Mouse (Mus musculus): ENCODE measurements around the gene Med25. TPM values are rescaled to one million over a fixed set of nuclear protein-coding genes. Genes with fewer than 3 reads are reported as not detected.

Gene Med25
- polyA plus RNA-seq, 1 experiment from 2014 or later, result 95.6 TPM

GRCm38 (mm10) chr7:44908706-44909476, 16.4 kb upstream of the Med25 start:
- H3K27ac ChIP-seq, result no peak overlapping the region
- 83% methylated on average over 15 of the region's 15 CpGs for WGBS
- peaks cover 98% of the 10 kb centered on the region for H3K36me3 ChIP-seq
- no peak for DNase-seq (ENCODE audit: low spot score)
- peaks cover 1% of the 10 kb centered on the region for H3K4me1 ChIP-seq
- no peaks in the 10 kb centered on the region for H3K9me3 ChIP-seq
- no peak overlapping the region for H3K4me3 ChIP-seq
- no peaks in the 10 kb centered on the region for H3K27me3 ChIP-seq (ENCODE audit: insufficient read depth, poor library complexity, severe bottlenecking)

- DNase-seq (ENCODE audit: low spot score), result no peak
- H3K27ac ChIP-seq, result no peak overlapping the region
- WGBS, result 91% methylated on average over 20 of the region's 20 CpGs
- H3K27me3 ChIP-seq (ENCODE audit: insufficient read depth, poor library complexity, severe bottlenecking), result no peaks in the 10 kb centered on the region
- H3K9me3 ChIP-seq, result no peaks in the 10 kb centered on the region
- H3K36me3 ChIP-seq, result peaks cover 98% of the 10 kb centered on the region
- H3K4me3 ChIP-seq, result no peak overlapping the region
- H3K4me1 ChIP-seq, result peaks cover 23% of the 10 kb centered on the region
Observed at GRCm38 (mm10) chr7:44905430-44905829, 12.9 kb upstream of the Med25 start.

- H3K9me3 ChIP-seq, result no peaks in the 10 kb centered on the region
- peaks cover 56% of the 10 kb centered on the region for H3K4me1 ChIP-seq
- peaks cover 77% of the 10 kb centered on the region for H3K36me3 ChIP-seq
- 19% methylated on average over 21 of the region's 21 CpGs for WGBS
- H3K27me3 ChIP-seq (ENCODE audit: insufficient read depth, poor library complexity, severe bottlenecking), result no peaks in the 10 kb centered on the region
- H3K4me3 ChIP-seq, result peak overlapping the region; percentile 52
- peak overlapping the region; percentile 67; the same call in 1 of the 2 replicates for H3K27ac ChIP-seq
- DNase-seq (ENCODE audit: low spot score), result peak; percentile 91
Observed at GRCm38 (mm10) chr7:44901230-44901722, 8.8 kb upstream of the Med25 start.

- DNase-seq (ENCODE audit: low spot score), result no peak
- 84% methylated on average over 11 of the region's 11 CpGs for WGBS
- Histone ChIP-seq H3K4me1 (peaks cover 58% of the 10 kb centered on the region), H3K27ac (0 out of 2 replicates have a peak overlapping the region, but pooled peaks have one; percentile 17), H3K4me3 (peak overlapping the region; percentile 52; the same call in 1 of the 2 replicates), H3K9me3 (no peaks in the 10 kb centered on the region), H3K27me3 (ENCODE audit: insufficient read depth, poor library complexity, severe bottlenecking) (no peaks in the 10 kb centered on the region), H3K36me3 (peaks cover 71% of the 10 kb centered on the region)
Observed at GRCm38 (mm10) chr7:44900632-44901031, 8.1 kb upstream of the Med25 start.

- Histone ChIP-seq H3K4me1 (peaks cover 54% of the 10 kb centered on the region), H3K36me3 (peaks cover 51% of the 10 kb centered on the region), H3K4me3 (peak overlapping the region; percentile 30; the same call in 1 of the 2 replicates), H3K27ac (peak overlapping the region; percentile 62; the same call in 1 of the 2 replicates), H3K9me3 (no peaks in the 10 kb centered on the region), H3K27me3 (ENCODE audit: insufficient read depth, poor library complexity, severe bottlenecking) (no peaks in the 10 kb centered on the region)
- WGBS, result 35% methylated on average over 19 of the region's 19 CpGs
- DNase-seq (ENCODE audit: low spot score), result no peak
Observed at GRCm38 (mm10) chr7:44898607-44899006, 6.1 kb upstream of the Med25 start.

GRCm38 (mm10) chr7:44896499-44896898, 4.0 kb upstream of the Med25 start:
- DNase-seq (ENCODE audit: low spot score), result no peak
- Histone ChIP-seq H3K36me3 (peaks cover 30% of the 10 kb centered on the region), H3K27me3 (ENCODE audit: insufficient read depth, poor library complexity, severe bottlenecking) (no peaks in the 10 kb centered on the region), H3K4me1 (peaks cover 49% of the 10 kb centered on the region), H3K27ac (peak overlapping the region; percentile 89), H3K9me3 (no peaks in the 10 kb centered on the region), H3K4me3 (peak overlapping the region; percentile 68)
- WGBS, result 47% methylated on average over 10 of the region's 10 CpGs

- WGBS, result 2% methylated on average over 34 of the region's 34 CpGs
- Histone ChIP-seq H3K27ac (peak within 1 kb of the TSS; percentile 89), H3K36me3 (peaks cover 26% of the 10 kb centered on the region), H3K4me3 (peak within 1 kb of the TSS; percentile 68), H3K9me3 (no peaks in the 10 kb centered on the region), H3K4me1 (peaks cover 49% of the 10 kb centered on the region), H3K27me3 (ENCODE audit: insufficient read depth, poor library complexity, severe bottlenecking) (no peaks in the 10 kb centered on the region)
- DNase-seq (ENCODE audit: low spot score), result peak; percentile 96
Observed at GRCm38 (mm10) chr7:44895593-44896434, 3.3 kb upstream of the Med25 start, which contains the start of gene Fuz. TSS of gene Fuz (plus strand) at chr7:44896079.

- Histone ChIP-seq H3K4me3 (peak overlapping the region; percentile 68), H3K27me3 (ENCODE audit: insufficient read depth, poor library complexity, severe bottlenecking) (no peaks in the 10 kb centered on the region), H3K27ac (peak overlapping the region; percentile 89; the same call in 1 of the 2 replicates), H3K9me3 (no peaks in the 10 kb centered on the region), H3K4me1 (peaks cover 48% of the 10 kb centered on the region), H3K36me3 (peaks cover 26% of the 10 kb centered on the region)
- 75% methylated on average over 7 of the region's 7 CpGs for WGBS
- no peak for DNase-seq (ENCODE audit: low spot score)
Observed at GRCm38 (mm10) chr7:44895206-44895592, 2.7 kb upstream of the Med25 start.

GRCm38 (mm10) chr7:44894175-44894574, 1.7 kb upstream of the Med25 start:
- H3K27me3 ChIP-seq (ENCODE audit: insufficient read depth, poor library complexity, severe bottlenecking), result no peaks in the 10 kb centered on the region
- H3K36me3 ChIP-seq, result peaks cover 22% of the 10 kb centered on the region
- WGBS, result 84% methylated on average over 3 of the region's 3 CpGs
- peaks cover 45% of the 10 kb centered on the region for H3K4me1 ChIP-seq
- no peak overlapping the region for H3K4me3 ChIP-seq
- H3K27ac ChIP-seq, result no peak overlapping the region
- H3K9me3 ChIP-seq, result no peaks in the 10 kb centered on the region
- no peak for DNase-seq (ENCODE audit: low spot score)

GRCm38 (mm10) chr7:44893197-44893596, 685 bp upstream of the Med25 start:
- Histone ChIP-seq H3K27ac (peak overlapping the region; percentile 32; the same call in 1 of the 2 replicates), H3K4me1 (peaks cover 41% of the 10 kb centered on the region), H3K27me3 (ENCODE audit: insufficient read depth, poor library complexity, severe bottlenecking) (no peaks in the 10 kb centered on the region), H3K36me3 (peaks cover 24% of the 10 kb centered on the region), H3K9me3 (no peaks in the 10 kb centered on the region), H3K4me3 (no peak overlapping the region; the same call in 1 of the 2 replicates)
- 33% methylated on average over 8 of the region's 8 CpGs for WGBS
- no peak for DNase-seq (ENCODE audit: low spot score)

- H3K4me1 ChIP-seq, result peaks cover 27% of the 10 kb centered on the region
- H3K4me3 ChIP-seq, result peak overlapping the region; percentile 72
- no peaks in the 10 kb centered on the region for H3K9me3 ChIP-seq
- H3K27ac ChIP-seq, result peak overlapping the region; percentile 95
- DNase-seq (ENCODE audit: low spot score), result no peak
- 25% methylated on average over 6 of the region's 6 CpGs for WGBS
- H3K27me3 ChIP-seq (ENCODE audit: insufficient read depth, poor library complexity, severe bottlenecking), result no peaks in the 10 kb centered on the region
- H3K36me3 ChIP-seq, result peaks cover 31% of the 10 kb centered on the region
Observed at GRCm38 (mm10) chr7:44891611-44892010, 901 bp downstream of the Med25 start.

- peaks cover 26% of the 10 kb centered on the region for H3K4me1 ChIP-seq
- no peaks in the 10 kb centered on the region for H3K9me3 ChIP-seq
- WGBS, result 91% methylated on average over 4 of the region's 4 CpGs
- H3K27ac ChIP-seq, result no peak overlapping the region
- no peaks in the 10 kb centered on the region for H3K27me3 ChIP-seq (ENCODE audit: insufficient read depth, poor library complexity, severe bottlenecking)
- peak overlapping the region; percentile 72; the same call in 1 of the 2 replicates for H3K4me3 ChIP-seq
- DNase-seq (ENCODE audit: low spot score), result no peak
- peaks cover 38% of the 10 kb centered on the region for H3K36me3 ChIP-seq
Observed at GRCm38 (mm10) chr7:44890737-44891136, 1.8 kb downstream of the Med25 start.

Data from heart, embryonic 10.5 days (tissue).